Mouse (Mus musculus) brown adipose tissue, adult 24 weeks (tissue): Measurements from ENCODE around the gene Kcnip3. TPM values are rescaled to one million over a fixed set of nuclear protein-coding genes. Genes with fewer than 3 reads are reported as not detected.

Experiments
- H3K27ac ChIP-seq: fragments of 200-500 bp; replicated peaks from 2 replicates; pipeline ENCODE4 v1.5.1; 2012; ENCODE audit warnings: low read depth, mild to moderate bottlenecking, low read length
- H3K4me1 ChIP-seq: fragments of 200-500 bp; 2 replicates; pipeline ENCODE4 v1.6.1; 2012; ENCODE audit warnings: low read length, mixed read lengths; ENCODE audit not compliant: control insufficient read depth, insufficient read depth, insufficient read length
- H3K4me3 ChIP-seq: fragments of 200-500 bp; 2 replicates; pipeline ENCODE4 v1.5.1; 2012; ENCODE audit warnings: low read depth, mild to moderate bottlenecking, low read length, moderate library complexity; ENCODE audit not compliant: insufficient read depth
- polyA plus RNA-seq: library from polyadenylated mRNA; stranded (reverse); fragments of >200 nt; gene quantifications from 2 replicates; pipeline ENCODE4 v1.2.4, GENCODE M21; 2012; ENCODE audit not compliant: missing spikeins, insufficient read depth, insufficient read length

Kcnip3 gene
- 0.63 TPM in 1 of 2 replicates, not detected in the other for polyA plus RNA-seq

DNA sequence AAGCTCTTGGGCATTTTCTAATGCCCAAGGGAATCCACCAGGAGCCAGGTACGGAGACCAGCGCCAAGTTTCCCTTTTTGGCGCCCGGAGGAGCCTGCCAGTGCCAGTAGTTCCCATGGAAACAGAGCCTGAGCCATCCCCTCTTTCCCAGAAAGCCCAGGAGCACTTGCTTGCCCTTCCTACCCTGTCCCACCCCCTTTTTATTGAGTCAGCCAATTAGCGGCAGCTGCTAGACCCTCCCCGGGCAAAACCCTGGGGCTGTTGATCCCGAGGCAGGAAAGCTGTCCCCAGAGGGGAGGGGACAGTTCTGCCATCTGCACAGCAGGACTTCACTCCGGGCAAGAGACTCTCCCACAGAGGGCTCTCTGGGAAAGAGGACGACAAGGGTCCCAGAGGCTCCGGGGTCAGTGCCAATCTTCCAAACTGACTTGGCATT, at the start of gene Kcnip3:
Gene Kcnip3 (minus strand): TSS at position 89 of the 436 bp plus-strand sequence.
- no peak within 1 kb of the TSS for H3K4me3 ChIP-seq
- H3K27ac ChIP-seq: no peak within 1 kb of the TSS
- peaks cover 7% of the 10 kb centered on the region for H3K4me1 ChIP-seq

DNA sequence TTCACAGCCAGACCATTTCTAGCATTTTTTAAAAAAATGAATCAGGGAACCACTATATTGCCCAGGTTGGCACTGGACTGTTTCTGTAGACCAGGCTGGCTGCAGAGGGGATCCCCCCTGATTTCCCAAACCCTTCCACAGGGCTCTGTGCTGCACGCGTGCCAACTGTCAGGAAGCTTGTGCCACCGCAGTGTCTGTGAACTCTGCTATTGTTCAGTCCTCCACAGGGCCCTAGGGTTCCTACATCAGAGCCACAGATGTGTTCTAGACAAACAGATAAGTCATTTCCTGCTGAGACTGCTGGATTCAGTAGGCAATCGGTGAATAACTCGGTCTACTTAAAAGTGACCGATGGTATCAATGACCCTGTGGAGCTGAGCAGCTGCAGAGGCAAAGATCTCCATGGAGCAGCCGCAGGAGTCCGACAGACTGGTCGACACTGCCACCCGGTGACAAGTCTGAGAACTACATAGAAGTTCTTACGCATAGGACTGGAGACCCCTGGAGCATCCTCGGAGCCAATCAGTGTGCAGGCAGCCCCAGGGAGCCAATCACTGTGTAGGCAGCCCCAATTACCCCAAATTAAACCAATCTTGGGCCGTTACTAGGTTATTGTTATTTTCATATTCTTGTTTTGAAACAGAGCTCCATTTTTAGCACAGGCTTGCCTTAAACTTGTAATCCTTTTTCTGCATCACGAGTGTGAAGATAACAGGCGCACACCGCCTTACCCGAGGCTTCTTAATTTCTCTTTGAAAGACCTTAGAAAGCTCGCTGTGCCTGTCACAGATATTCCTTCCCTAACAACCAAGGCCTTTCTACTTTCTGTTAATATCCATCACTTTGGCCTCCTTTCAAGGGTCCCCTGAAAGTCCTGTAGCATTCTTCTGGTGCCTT, 37.4 kb upstream of the Kcnip3 start:
- H3K4me3 ChIP-seq: no peak overlapping the region
- H3K4me1 ChIP-seq: no peaks in the 10 kb centered on the region
- no peak overlapping the region for H3K27ac ChIP-seq

DNA sequence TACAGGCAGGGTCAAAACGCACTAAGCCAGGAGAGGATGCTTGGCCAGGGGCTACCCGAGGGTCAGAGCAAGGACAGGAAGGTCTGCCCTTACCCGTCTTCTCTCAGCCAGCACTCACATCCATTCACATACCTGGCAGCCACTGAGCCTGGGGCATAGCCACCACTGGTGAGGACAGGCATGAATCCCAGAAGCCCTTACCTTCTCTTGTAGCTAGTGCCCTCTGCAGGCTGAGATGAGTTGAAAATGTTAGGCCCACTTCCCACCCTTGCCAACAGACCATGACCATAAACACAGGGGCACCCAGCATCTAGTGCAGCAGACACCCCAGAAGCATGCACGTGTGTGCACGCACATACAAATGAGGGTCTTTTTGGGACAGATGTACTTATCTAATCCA, 29.2 kb upstream of the Kcnip3 start:
- Histone ChIP-seq H3K4me3 (no peak overlapping the region), H3K4me1 (no peaks in the 10 kb centered on the region), H3K27ac (no peak overlapping the region)

- no peaks in the 10 kb centered on the region for H3K4me1 ChIP-seq
- H3K4me3 ChIP-seq: no peak overlapping the region
- no peak overlapping the region for H3K27ac ChIP-seq
These were observed 28.6 kb upstream of the Kcnip3 start for GRCm38 (mm10) chr2:127550446-127550845.

DNA sequence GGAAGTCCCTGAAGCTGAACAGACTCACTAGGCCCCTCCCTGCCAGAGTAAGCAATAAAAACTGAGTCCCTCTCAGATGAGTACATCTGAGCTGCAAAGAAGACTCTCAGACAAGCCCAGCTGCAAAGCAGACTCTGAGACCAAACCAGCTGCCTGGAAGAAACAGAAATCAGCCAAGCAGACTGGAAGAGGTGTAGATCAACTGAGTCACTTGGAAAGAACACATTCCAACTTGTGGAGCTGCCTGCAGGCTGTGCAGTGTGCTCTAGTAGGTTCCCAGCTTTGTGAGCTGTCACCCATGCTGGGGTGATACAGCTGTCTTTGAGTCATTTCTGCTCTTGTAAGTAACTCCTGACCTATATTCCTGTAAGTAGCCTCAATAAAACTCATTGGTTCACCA, 27.8 kb upstream of the Kcnip3 start:
- H3K4me1 ChIP-seq: no peaks in the 10 kb centered on the region
- H3K27ac ChIP-seq: no peak overlapping the region
- no peak overlapping the region for H3K4me3 ChIP-seq

DNA sequence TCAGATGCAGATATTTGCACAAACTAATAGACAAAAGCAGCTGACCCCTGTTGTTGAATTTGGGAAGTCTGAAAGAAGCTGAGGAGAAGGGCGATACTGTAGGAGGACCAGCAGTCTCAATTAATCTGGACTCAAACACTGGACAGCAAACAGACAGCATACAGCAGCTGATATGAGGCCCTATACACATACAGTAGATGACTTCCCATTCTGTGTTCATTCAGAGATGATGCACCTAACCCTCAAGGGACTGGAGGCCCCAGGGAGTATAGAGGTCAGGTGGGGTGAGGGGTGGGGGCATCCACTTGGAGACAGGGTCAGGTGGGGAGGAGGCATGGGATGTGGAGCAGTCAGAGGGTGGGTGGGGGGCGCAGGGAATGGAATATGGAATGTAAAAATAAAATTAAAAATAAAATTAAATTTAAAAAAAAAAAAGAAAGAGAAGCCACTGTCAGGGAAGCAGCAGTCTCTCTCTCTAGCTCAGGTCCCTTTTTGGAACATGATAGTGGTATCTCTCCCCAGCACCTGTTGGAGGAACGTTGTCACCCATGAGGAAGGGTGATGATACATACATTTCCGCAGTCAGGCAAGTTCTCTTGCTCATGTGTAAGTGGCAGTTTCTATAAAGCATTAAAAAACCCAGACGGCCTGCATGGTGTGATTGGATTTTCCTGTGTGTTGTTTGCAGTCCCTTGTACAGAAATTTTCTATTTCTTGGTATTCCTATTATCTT, 26.6 kb upstream of the Kcnip3 start:
- Histone ChIP-seq H3K4me3 (no peak overlapping the region), H3K27ac (no peak overlapping the region), H3K4me1 (no peaks in the 10 kb centered on the region)

GRCm38 (mm10) chr2:127541697-127542096, 19.8 kb upstream of the Kcnip3 start:
- no peak overlapping the region for H3K4me3 ChIP-seq
- H3K4me1 ChIP-seq: no peaks in the 10 kb centered on the region
- H3K27ac ChIP-seq: no peak overlapping the region

- no peak within 1 kb of the TSS for H3K4me3 ChIP-seq
- no peak within 1 kb of the TSS for H3K27ac ChIP-seq
- H3K4me1 ChIP-seq: no peaks in the 10 kb centered on the region
These were observed 19.3 kb upstream of the Kcnip3 start, which contains the start of gene Prom2 for GRCm38 (mm10) chr2:127541185-127541584. Gene Prom2 (minus strand): TSS chr2:127541467.

GRCm38 (mm10) chr2:127539494-127539893, 17.6 kb upstream of the Kcnip3 start:
- H3K4me1 ChIP-seq: no peaks in the 10 kb centered on the region
- no peak overlapping the region for H3K27ac ChIP-seq
- no peak overlapping the region for H3K4me3 ChIP-seq

DNA sequence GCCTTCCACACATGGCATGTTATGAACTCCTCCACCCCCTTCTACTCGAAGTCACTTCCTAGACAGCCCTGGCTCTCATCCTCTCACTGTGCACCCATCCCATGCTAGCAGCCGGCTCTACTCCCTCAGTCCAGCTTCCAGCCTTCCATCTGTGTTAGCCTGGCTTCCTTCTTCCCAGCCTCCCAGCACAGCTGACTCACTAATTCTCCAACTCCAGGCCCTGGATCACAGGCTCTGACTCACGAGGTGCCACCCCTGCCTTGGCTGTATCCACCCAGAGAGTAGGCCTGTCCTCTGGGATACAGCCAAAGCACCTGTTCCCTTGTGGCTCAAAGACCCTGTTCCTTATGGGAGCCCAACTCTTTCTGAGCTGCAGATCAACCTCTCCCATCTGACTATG, 15.7 kb upstream of the Kcnip3 start:
- Histone ChIP-seq H3K4me1 (no peaks in the 10 kb centered on the region), H3K4me3 (no peak overlapping the region), H3K27ac (no peak overlapping the region)

DNA sequence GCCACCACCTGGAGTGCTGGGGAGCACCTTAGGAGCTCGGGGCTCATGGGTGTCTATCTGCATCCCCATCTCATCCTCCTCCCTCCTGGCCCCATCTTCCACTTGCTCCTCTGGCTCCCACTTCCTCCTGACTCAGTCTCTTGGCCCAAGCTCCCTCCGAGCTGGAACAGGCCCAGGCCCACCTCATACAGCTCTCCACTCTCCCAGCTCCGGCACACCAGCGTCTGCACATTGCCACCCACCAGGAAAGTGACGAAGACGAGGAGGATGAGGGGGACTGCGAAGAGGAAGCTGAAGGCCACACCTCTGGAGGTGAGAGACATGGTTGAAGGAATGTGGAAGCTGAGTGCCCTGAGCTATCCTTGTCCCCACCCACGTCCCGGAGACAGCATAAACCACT, 13.5 kb upstream of the Kcnip3 start:
- no peak overlapping the region for H3K4me3 ChIP-seq
- no peak overlapping the region for H3K27ac ChIP-seq
- H3K4me1 ChIP-seq: no peaks in the 10 kb centered on the region

DNA sequence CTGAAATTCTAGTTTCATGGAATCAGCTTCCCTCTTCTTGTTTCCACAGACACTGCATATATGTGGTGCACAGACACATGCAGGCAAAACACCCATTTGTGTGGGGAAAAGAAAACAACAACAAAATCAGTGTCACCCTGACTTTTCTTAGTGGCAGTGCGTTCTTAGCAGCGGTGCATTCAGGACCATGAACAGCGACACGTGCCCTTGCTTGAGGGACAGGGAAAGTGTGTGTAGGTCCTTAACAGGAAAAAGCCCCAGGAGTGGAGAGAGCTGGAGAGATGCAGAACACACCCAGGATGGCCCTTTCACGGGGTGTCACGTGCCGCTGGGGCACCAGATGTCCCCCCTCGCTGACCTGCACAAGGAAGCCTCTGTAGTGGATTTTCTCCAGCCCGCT, 10.5 kb upstream of the Kcnip3 start:
- H3K4me1 ChIP-seq: no peaks in the 10 kb centered on the region
- no peak overlapping the region for H3K4me3 ChIP-seq
- H3K27ac ChIP-seq: no peak overlapping the region

DNA sequence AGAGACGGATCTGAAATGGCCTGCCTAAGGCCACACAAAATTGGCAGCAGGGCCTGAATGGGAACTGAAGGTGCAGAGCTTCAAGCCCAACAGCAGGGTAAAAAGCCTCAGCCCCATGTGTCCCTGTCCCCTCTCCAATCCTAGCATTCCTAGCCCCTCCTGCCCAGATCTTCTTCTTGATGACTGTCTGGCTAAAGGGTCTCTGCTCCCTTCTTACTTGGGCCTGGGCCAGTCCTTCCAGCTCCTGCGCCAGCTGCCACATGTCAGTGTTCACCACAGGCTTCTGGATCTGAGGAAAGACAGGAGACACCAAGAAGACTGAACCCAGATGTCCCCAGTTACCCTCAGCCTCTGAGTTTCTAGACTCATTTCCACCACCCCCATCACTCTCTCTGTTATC, 9.7 kb upstream of the Kcnip3 start:
- H3K4me1 ChIP-seq: no peaks in the 10 kb centered on the region
- H3K4me3 ChIP-seq: no peak overlapping the region
- H3K27ac ChIP-seq: no peak overlapping the region

GRCm38 (mm10) chr2:127530418-127530817, 8.5 kb upstream of the Kcnip3 start:
- H3K4me1 ChIP-seq: no peaks in the 10 kb centered on the region
- H3K27ac ChIP-seq: no peak overlapping the region
- H3K4me3 ChIP-seq: no peak overlapping the region

- Histone ChIP-seq H3K4me1 (peaks cover 7% of the 10 kb centered on the region), H3K4me3 (no peak overlapping the region), H3K27ac (no peak overlapping the region)
These were observed 3.3 kb upstream of the Kcnip3 start for GRCm38 (mm10) chr2:127525004-127525775.
